Mouse (Mus musculus) subcutaneous adipose tissue, adult 2 months (tissue): ENCODE results near the gene Avp. TPM values are rescaled to one million over a fixed set of nuclear protein-coding genes. Genes with fewer than 3 reads are reported as not detected.

Experiments
- polyA plus RNA-seq: library from polyadenylated mRNA; depleted of rRNA; stranded (reverse); fragments of >200 nt; gene quantifications from 2 replicates; pipeline ENCODE4 v1.2.3, GENCODE M21; 2012; ENCODE audit warnings: low replicate concordance; rRNA removed

Gene Avp
- not detected in 2 replicates for polyA plus RNA-seq

DNA sequence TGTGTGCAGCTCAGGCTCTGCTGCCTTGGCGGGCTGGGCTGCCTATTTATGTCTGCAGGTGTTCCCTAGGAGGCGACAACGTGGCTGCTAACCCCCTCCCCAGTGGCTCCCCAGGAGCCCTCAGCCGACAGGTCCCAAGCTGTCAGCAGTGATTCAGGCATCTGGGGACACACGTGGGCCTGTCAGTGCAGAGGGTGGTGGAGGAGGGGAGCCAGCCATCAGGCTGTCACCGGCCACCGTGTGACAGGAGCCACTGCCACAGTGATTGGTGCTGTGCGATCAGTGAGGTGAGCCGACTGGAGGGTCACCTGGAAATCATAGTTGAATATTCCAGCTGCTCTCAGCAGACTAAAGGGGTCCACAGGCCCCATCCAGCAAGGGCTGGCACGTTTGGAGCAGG lies at the start of gene Avp:
Avp (minus strand) TSS at position 3 of the 400 bp plus-strand sequence.

DNA sequence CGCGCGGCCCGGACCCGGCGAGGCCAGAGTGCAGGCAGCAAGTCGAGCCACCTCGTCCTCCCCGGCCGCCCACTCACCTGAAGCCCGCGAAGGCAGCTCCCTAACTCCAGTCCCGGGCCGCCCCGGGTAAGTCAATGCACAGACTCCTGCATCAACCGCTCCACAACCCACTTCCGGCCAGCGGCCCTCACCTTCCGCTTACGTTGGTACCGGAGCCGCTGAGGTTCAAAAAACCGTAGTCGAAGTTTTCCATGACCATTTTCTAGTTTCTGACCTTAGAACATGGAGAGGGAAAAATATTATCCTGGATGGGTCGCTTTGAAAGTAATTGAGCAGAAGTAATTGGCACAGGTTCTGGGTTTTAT lies 47.5 kb upstream of the Avp start, which contains the start of the genes Fastkd5 and Ubox5:
Fastkd5 (minus strand) TSS at position 189 of the 365 bp plus-strand sequence.
Ubox5 (minus strand) TSS at position 200 of the 365 bp plus-strand sequence.

DNA sequence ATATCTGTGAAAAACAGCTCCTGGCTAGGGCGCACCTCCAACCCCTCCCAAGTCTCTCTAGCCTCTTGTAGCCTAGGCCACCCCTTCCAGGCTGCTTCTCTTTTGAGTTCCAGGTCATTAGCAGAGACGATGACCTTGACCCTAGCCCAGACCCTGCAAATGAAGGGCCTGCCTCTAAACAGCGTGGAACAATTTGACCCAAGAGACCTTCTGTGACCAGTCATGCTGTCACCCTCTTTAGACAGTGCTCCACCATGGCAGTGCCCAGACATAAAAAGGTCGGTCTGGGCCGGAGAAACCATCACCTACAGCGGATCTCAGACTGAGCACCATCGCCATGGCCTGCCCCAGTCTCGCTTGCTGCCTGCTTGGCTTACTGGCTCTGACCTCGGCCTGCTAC lies 6.5 kb downstream of the Avp start, which contains the start of gene Oxt:
Oxt (plus strand) TSS at position 301 of the 400 bp plus-strand sequence.

DNA sequence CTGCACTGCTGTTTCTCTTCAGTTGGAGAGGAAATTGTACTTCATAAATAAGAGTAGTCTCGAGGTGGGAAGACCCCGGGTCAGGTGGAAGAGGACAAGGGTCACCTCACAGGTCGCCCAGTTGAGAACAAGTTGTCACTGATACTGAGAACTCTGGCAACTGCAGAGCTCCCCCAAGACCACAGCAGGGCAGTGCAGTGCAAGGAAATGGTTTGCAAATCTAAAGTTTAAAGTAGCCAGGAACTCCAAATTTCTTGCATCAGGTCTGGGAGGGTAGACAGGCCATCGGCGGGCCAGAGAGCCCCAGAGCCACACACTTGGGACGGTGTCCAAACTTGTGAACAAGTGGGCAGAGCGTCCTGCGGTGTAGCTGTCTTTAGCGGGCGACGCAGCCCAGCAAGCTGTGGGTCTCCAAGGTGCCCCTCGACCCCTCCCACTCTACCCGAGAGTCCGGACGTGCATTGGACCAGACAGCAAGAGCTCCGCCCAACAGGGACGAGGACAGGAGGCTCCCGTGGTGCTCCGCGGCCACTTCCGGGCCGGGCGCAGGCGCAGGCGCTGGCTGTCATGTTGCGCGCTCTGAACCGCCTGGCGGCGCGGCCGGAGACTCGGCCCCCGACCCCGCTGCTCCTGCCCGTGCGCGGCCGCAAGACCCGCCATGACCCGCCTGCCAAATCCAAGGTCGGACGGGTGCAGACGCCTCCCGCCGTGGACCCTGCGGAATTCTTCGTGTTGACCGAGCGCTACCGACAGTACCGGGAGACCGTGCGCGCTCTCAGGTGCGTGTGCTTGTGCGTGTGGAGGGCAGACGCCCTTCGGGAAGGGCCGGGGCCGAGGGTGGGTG lies 18.9 kb downstream of the Avp start, which contains the start of gene Mrps26:
Mrps26 (plus strand) TSS at position 531 of the 844 bp plus-strand sequence.

Other genes with a start within 250 kb of the Avp start
- 44.3 and 58.4 TPM in 2 replicates for gene Cpxm1, start 185.0 kb downstream of the Avp start, polyA plus RNA-seq
- not detected in 2 replicates for gene Gm28372, start 177.3 kb downstream of the Avp start, polyA plus RNA-seq
- gene 1700020A23Rik, start 177.3 kb downstream of the Avp start, polyA plus RNA-seq = not detected in 2 replicates
- gene Tmem239, start 176.1 kb downstream of the Avp start, polyA plus RNA-seq = not detected in 2 replicates
- gene Vps16, start 158.2 kb downstream of the Avp start, polyA plus RNA-seq = 65.9 and 96.8 TPM in 2 replicates
- 28.9 and 48.9 TPM in 2 replicates for gene Pced1a, start 157.9 kb downstream of the Avp start, polyA plus RNA-seq
- gene Ptpra, start 132.3 kb downstream of the Avp start, polyA plus RNA-seq = 84.9 and 95.5 TPM in 2 replicates
- 49.8 and 87.9 TPM in 2 replicates for gene Mrps26, start 18.8 kb downstream of the Avp start, polyA plus RNA-seq
- gene Oxt, start 6.4 kb downstream of the Avp start, polyA plus RNA-seq = not detected in 2 replicates
- gene Fastkd5, start 47.5 kb upstream of the Avp start, polyA plus RNA-seq = 2.3 and 4.1 TPM in 2 replicates
- gene Ubox5, start 47.5 kb upstream of the Avp start, polyA plus RNA-seq = 7.5 and 9.7 TPM in 2 replicates
- gene Lzts3, start 60.2 kb upstream of the Avp start, polyA plus RNA-seq = 7.4 and 29.0 TPM in 2 replicates
- 71.0 and 76.8 TPM in 2 replicates for gene Ddrgk1, start 82.1 kb upstream of the Avp start, polyA plus RNA-seq
- 35.6 and 38.2 TPM in 2 replicates for gene Itpa, start 85.1 kb upstream of the Avp start, polyA plus RNA-seq
- gene Slc4a11, start 115.0 kb upstream of the Avp start, polyA plus RNA-seq = 4.9 and 8.8 TPM in 2 replicates